Mouse (Mus musculus): ENCODE data around the gene Skap2.

GRCm38 (mm10) chr6:52053567-52054561 is 41.5 kb upstream of the Skap2 start:
- TF ChIP-seq CTCF (IDR thresholded peaks at IDR 0.05; ENCODE audit: borderline replicate concordance, extremely low read depth, insufficient read depth, insufficient read length) (no peak), POLR2A (IDR thresholded peaks at IDR 0.05; ENCODE audit: borderline replicate concordance, extremely low read depth, insufficient read depth, insufficient read length, poor library complexity, severe bottlenecking) (no peak)

Measured in brain, embryonic 14.5 days (tissue).